Mouse (Mus musculus) naive thymus-derived CD4-positive, alpha-beta T cell, adult 2 months (primary cell): ENCODE measurements around the gene Noct.
A peak's percentile ranks its signal among the peaks of the same experiment; 100 is the strongest.

ENCODE experiments used
- DNase-seq: peaks from one replicate; pipeline ENCODE4 v3.0.0-alpha.2; 2011; ENCODE audit warnings: low read depth

Gene Noct

GRCm38 (mm10) chr3:51230886-51231285 is 6.6 kb downstream of the Noct start:
- DNase-seq = no peak

GRCm38 (mm10) chr3:51231499-51231898 is 7.3 kb downstream of the Noct start:
- DNase-seq = no peak

GRCm38 (mm10) chr3:51232205-51232910 is 8.1 kb downstream of the Noct start:
- DNase-seq = no peak

GRCm38 (mm10) chr3:51233474-51233873 is 9.2 kb downstream of the Noct start:
- DNase-seq = no peak

- DNase-seq = peak; percentile 88
Measured at GRCm38 (mm10) chr3:51233918-51234751, 9.9 kb downstream of the Noct start.

- DNase-seq = no peak
Measured at GRCm38 (mm10) chr3:51234752-51235055, 10.5 kb downstream of the Noct start.

GRCm38 (mm10) chr3:51238515-51238914 is 14.3 kb downstream of the Noct start:
- no peak for DNase-seq

GRCm38 (mm10) chr3:51239541-51239940 is 15.3 kb downstream of the Noct start:
- no peak for DNase-seq

GRCm38 (mm10) chr3:51247704-51248103 is 23.5 kb downstream of the Noct start:
- DNase-seq = no peak

- DNase-seq = no peak
Measured at GRCm38 (mm10) chr3:51248600-51248999, 24.4 kb downstream of the Noct start.

- no peak for DNase-seq
Measured at GRCm38 (mm10) chr3:51249460-51249859, 25.2 kb downstream of the Noct start.

- no peak for DNase-seq
Measured at GRCm38 (mm10) chr3:51249866-51250265, 25.6 kb downstream of the Noct start.

GRCm38 (mm10) chr3:51251057-51251456 is 26.8 kb downstream of the Noct start:
- no peak for DNase-seq

GRCm38 (mm10) chr3:51252223-51252622 is 28.0 kb downstream of the Noct start:
- no peak for DNase-seq

- DNase-seq = no peak
Measured at GRCm38 (mm10) chr3:51252689-51253402, 28.6 kb downstream of the Noct start.

- DNase-seq = no peak
Measured at GRCm38 (mm10) chr3:51254784-51255183, 30.5 kb downstream of the Noct start.

- no peak for DNase-seq
Measured at GRCm38 (mm10) chr3:51256450-51256849, 32.2 kb downstream of the Noct start.

- no peak for DNase-seq
Measured at GRCm38 (mm10) chr3:51258070-51258469, 33.8 kb downstream of the Noct start.

- no peak for DNase-seq
Measured at GRCm38 (mm10) chr3:51262942-51263341, 38.7 kb downstream of the Noct start.

- no peak for DNase-seq
Measured at GRCm38 (mm10) chr3:51268434-51268833, 44.2 kb downstream of the Noct start.

GRCm38 (mm10) chr3:51270069-51270817 is 46.0 kb downstream of the Noct start:
- peak; percentile 61 for DNase-seq

- DNase-seq = peak; percentile 98
Measured at GRCm38 (mm10) chr3:51275956-51276398, 51.7 kb downstream of the Noct start.
